Mouse (Mus musculus): ENCODE measurements around the gene Gmfg. TPM values are rescaled to one million over a fixed set of nuclear protein-coding genes. Genes with fewer than 3 reads are reported as not detected.

Gmfg gene
- polyA plus RNA-seq, 1 experiment from 2014 or later, result 8.4 TPM

GRCm38 (mm10) chr7:28447101-28447830 lies 10.0 kb downstream of the Gmfg start:
- no peak overlapping the region for H3K4me2 ChIP-seq (ENCODE audit: low read length)
- no peaks in the 10 kb centered on the region for H3K36me3 ChIP-seq (ENCODE audit: control insufficient read depth, insufficient read depth, low read length)
- H3K9me3 ChIP-seq (ENCODE audit: control insufficient read depth, low read length), result no peaks in the 10 kb centered on the region
- 22% methylated on average over 12 of the region's 12 CpGs for WGBS
- H3K4me3 ChIP-seq (ENCODE audit: control insufficient read depth in 1 of 2, insufficient read depth in 1 of 2, low read depth in 1 of 2, low read length in 2 of 2), result no peak overlapping the region
- ATAC-seq (ENCODE audit: insufficient number of reproducible peaks, insufficient read depth, low FRiP score, low read depth), result no peak
- H3K9ac ChIP-seq (ENCODE audit: low read length), result no peak overlapping the region
- H3K4me1 ChIP-seq (ENCODE audit: control insufficient read depth in 2 of 2, insufficient read depth in 2 of 2, low read length in 2 of 2), result peaks cover 0 to 6% of the 10 kb centered on the region in 2 experiments; a peak in 2 of 4 replicates
- peaks cover 3% of the 10 kb centered on the region; the same call in 1 of the 2 replicates for H3K27me3 ChIP-seq (ENCODE audit: control insufficient read depth, insufficient read depth, low read length)
- no peak overlapping the region for H3K27ac ChIP-seq (replicated peaks in 1 of 2; ENCODE audit: control insufficient read depth in 1 of 2, insufficient read depth in 1 of 2, low read depth in 2 of 2, low read length in 2 of 2)

DNA sequence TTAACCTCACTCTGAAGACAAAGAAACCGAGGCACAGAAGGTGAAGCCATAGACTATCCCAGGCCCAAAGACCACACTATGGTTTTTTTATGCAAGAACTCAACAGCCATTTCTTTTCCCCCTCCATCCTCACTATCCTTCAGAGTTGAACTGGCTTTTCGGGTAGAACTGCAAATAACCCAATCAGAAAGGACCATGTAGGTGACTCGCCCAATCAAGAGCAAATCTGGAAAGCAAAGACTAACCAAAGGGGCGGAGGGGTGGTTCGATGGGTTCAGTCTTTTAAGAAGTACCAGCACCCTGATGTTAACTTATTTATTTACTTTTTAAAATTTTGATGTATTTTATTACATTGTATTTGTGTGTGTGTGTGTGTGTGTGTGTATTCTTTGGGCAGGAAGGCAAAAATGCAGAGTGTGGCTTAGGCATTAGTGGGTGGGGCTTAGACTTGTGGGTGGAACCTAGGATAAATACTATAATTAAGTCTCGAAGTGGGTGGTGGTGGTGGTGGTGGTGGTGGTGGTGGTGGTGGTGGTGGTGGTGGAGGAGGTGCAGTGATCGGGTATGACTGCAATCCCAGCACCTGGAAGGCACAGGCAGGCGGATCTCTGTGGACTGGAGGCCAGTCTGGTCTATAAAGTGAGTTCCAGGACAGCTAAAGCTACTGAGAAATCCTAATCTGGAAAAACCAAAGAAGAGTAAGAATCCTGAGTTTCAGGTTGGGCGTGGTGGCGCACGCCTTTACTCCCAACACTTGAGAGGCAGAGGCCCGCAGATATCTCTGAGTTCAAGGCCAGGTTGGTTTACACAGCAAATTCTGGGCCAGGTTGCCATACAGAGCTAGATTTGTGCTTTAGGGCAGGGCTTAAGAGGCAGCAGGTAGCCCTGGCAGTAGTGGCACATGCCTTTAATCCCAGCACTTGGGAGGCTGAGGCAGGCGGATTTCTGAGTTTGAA lies 10.9 kb downstream of the Gmfg start:
- H3K4me2 ChIP-seq (ENCODE audit: low read length), result no peak overlapping the region
- H3K36me3 ChIP-seq (ENCODE audit: control insufficient read depth, insufficient read depth, low read length), result no peaks in the 10 kb centered on the region
- H3K4me1 ChIP-seq (ENCODE audit: control insufficient read depth in 2 of 2, insufficient read depth in 2 of 2, low read length in 2 of 2), result peaks cover 4 to 6% of the 10 kb centered on the region in 2 experiments; a peak in 3 of 4 replicates
- H3K27ac ChIP-seq (replicated peaks in 1 of 2; ENCODE audit: control insufficient read depth in 1 of 2, insufficient read depth in 1 of 2, low read depth in 2 of 2, low read length in 2 of 2), result no peak overlapping the region
- no peak overlapping the region for H3K9ac ChIP-seq (ENCODE audit: low read length)
- no peak for ATAC-seq (ENCODE audit: insufficient number of reproducible peaks, insufficient read depth, low FRiP score, low read depth)
- peaks cover 3% of the 10 kb centered on the region; the same call in 1 of the 2 replicates for H3K27me3 ChIP-seq (ENCODE audit: control insufficient read depth, insufficient read depth, low read length)
- 74% methylated on average over 13 of the region's 13 CpGs for WGBS
- H3K4me3 ChIP-seq (ENCODE audit: control insufficient read depth in 1 of 2, insufficient read depth in 1 of 2, low read depth in 1 of 2, low read length in 2 of 2), result no peak overlapping the region
- no peaks in the 10 kb centered on the region for H3K9me3 ChIP-seq (ENCODE audit: control insufficient read depth, low read length)

GRCm38 (mm10) chr7:28451531-28452360 lies 14.5 kb downstream of the Gmfg start, which contains the start of gene Lrfn1:
Lrfn1 (plus strand) TSS chr7:28451980.
- Histone ChIP-seq H3K27ac (replicated peaks in 1 of 2; ENCODE audit: control insufficient read depth in 1 of 2, insufficient read depth in 1 of 2, low read depth in 2 of 2, low read length in 2 of 2) (no peak within 1 kb of the TSS), H3K36me3 (ENCODE audit: control insufficient read depth, insufficient read depth, low read length) (no peaks in the 10 kb centered on the region), H3K4me1 (ENCODE audit: control insufficient read depth in 2 of 2, insufficient read depth in 2 of 2, low read length in 2 of 2) (peaks cover 4 to 6% of the 10 kb centered on the region in 2 experiments; a peak in 3 of 4 replicates), H3K9ac (ENCODE audit: low read length) (peak within 1 kb of the TSS; percentile 83), H3K4me2 (ENCODE audit: low read length) (peak within 1 kb of the TSS; percentile 99), H3K4me3 (ENCODE audit: control insufficient read depth in 1 of 2, insufficient read depth in 1 of 2, low read depth in 1 of 2, low read length in 2 of 2) (peak within 1 kb of the TSS; percentile 74 to 80), H3K9me3 (ENCODE audit: control insufficient read depth, low read length) (no peaks in the 10 kb centered on the region), H3K27me3 (ENCODE audit: control insufficient read depth, insufficient read depth, low read length) (no peaks in the 10 kb centered on the region)
- ATAC-seq (ENCODE audit: insufficient number of reproducible peaks, insufficient read depth, low FRiP score, low read depth), result peak; percentile 45; the same call in 1 of the 2 replicates
- under 1% methylated on average over 36 of the region's 97 CpGs for WGBS

- no peak overlapping the region for H3K27ac ChIP-seq (replicated peaks in 1 of 2; ENCODE audit: control insufficient read depth in 1 of 2, insufficient read depth in 1 of 2, low read depth in 2 of 2, low read length in 2 of 2)
- no peaks in the 10 kb centered on the region for H3K36me3 ChIP-seq (ENCODE audit: control insufficient read depth, insufficient read depth, low read length)
- peak overlapping the region; percentile 74 to 80 for H3K4me3 ChIP-seq (ENCODE audit: control insufficient read depth in 1 of 2, insufficient read depth in 1 of 2, low read depth in 1 of 2, low read length in 2 of 2)
- H3K4me2 ChIP-seq (ENCODE audit: low read length), result peak overlapping the region; percentile 99
- peaks cover 2 to 4% of the 10 kb centered on the region in 2 experiments; a peak in 3 of 4 replicates for H3K4me1 ChIP-seq (ENCODE audit: control insufficient read depth in 2 of 2, insufficient read depth in 2 of 2, low read length in 2 of 2)
- H3K9ac ChIP-seq (ENCODE audit: low read length), result peak overlapping the region; percentile 83
- WGBS, result 3% methylated on average over 24 of the region's 24 CpGs
- no peaks in the 10 kb centered on the region for H3K9me3 ChIP-seq (ENCODE audit: control insufficient read depth, low read length)
- no peak for ATAC-seq (ENCODE audit: insufficient number of reproducible peaks, insufficient read depth, low FRiP score, low read depth)
- H3K27me3 ChIP-seq (ENCODE audit: control insufficient read depth, insufficient read depth, low read length), result no peaks in the 10 kb centered on the region
Observed at GRCm38 (mm10) chr7:28452361-28453005, 15.2 kb downstream of the Gmfg start.

GRCm38 (mm10) chr7:28460361-28460760 lies 23.1 kb downstream of the Gmfg start:
- no peak overlapping the region for H3K27ac ChIP-seq (replicated peaks in 1 of 2; ENCODE audit: control insufficient read depth in 1 of 2, insufficient read depth in 1 of 2, low read depth in 2 of 2, low read length in 2 of 2)
- H3K36me3 ChIP-seq (ENCODE audit: control insufficient read depth, insufficient read depth, low read length), result peaks cover 21% of the 10 kb centered on the region
- no peak overlapping the region for H3K4me2 ChIP-seq (ENCODE audit: low read length)
- H3K4me3 ChIP-seq (ENCODE audit: control insufficient read depth in 1 of 2, insufficient read depth in 1 of 2, low read depth in 1 of 2, low read length in 2 of 2), result no peak overlapping the region
- H3K27me3 ChIP-seq (ENCODE audit: control insufficient read depth, insufficient read depth, low read length), result no peaks in the 10 kb centered on the region
- no peaks in the 10 kb centered on the region for H3K9me3 ChIP-seq (ENCODE audit: control insufficient read depth, low read length)
- WGBS, result 95% methylated on average over 4 of the region's 5 CpGs
- no peak for ATAC-seq (ENCODE audit: insufficient number of reproducible peaks, insufficient read depth, low FRiP score, low read depth)
- no peak overlapping the region for H3K9ac ChIP-seq (ENCODE audit: low read length)
- H3K4me1 ChIP-seq (ENCODE audit: control insufficient read depth in 2 of 2, insufficient read depth in 2 of 2, low read length in 2 of 2), result no peaks in the 10 kb centered on the region

DNA sequence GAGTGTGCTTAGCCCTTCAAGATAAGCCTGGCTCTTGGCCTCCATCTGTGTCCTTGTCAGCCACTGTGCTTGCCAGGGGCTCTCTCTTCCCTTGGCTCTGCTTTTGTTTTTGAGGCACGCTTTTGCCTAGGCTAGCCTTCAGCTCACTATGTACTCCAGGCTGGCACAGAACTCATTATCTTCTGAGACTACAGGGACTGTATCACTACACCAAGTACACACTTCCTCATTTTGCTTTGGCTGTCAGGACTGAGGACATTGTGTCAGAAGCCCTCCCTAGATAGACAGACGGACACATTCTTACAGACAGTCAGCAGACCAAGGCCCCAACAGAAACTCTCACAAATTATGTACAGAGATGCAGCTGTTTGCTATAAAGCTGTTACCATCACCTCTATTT lies 25.5 kb downstream of the Gmfg start:
- Histone ChIP-seq H3K9me3 (ENCODE audit: control insufficient read depth, low read length) (no peaks in the 10 kb centered on the region), H3K9ac (ENCODE audit: low read length) (no peak overlapping the region), H3K4me3 (ENCODE audit: control insufficient read depth in 1 of 2, insufficient read depth in 1 of 2, low read depth in 1 of 2, low read length in 2 of 2) (no peak overlapping the region), H3K4me1 (ENCODE audit: control insufficient read depth in 2 of 2, insufficient read depth in 2 of 2, low read length in 2 of 2) (peaks cover 5 to 9% of the 10 kb centered on the region in 2 experiments; a peak in 2 of 4 replicates), H3K4me2 (ENCODE audit: low read length) (no peak overlapping the region), H3K27me3 (ENCODE audit: control insufficient read depth, insufficient read depth, low read length) (peaks cover 17% of the 10 kb centered on the region), H3K36me3 (ENCODE audit: control insufficient read depth, insufficient read depth, low read length) (peaks cover 20% of the 10 kb centered on the region), H3K27ac (replicated peaks in 1 of 2; ENCODE audit: control insufficient read depth in 1 of 2, insufficient read depth in 1 of 2, low read depth in 2 of 2, low read length in 2 of 2) (no peak overlapping the region)
- 87% methylated on average over 2 of the region's 2 CpGs for WGBS
- ATAC-seq (ENCODE audit: insufficient number of reproducible peaks, insufficient read depth, low FRiP score, low read depth), result no peak
